ENCODE assay signal across 8 mouse cellular contexts in genomic region chr15:9070912-9071555, GRCm38 (mm10). TPM values are rescaled to one million over a fixed set of nuclear protein-coding genes. Genes with fewer than 3 reads are reported as not detected.
DNase-seq lines count a peak whose midpoint lies in the region; ATAC-seq and TF ChIP-seq lines count a peak whose summit lies in the region.

Gene Nadk2, plus strand, starts transcription at chr15:9071260.

- under 1% methylated on average over 50 of the region's 54 CpGs for whole genome bisulfite sequencing in forebrain, embryonic 10.5 days
- under 1% methylated on average over 53 of the region's 54 CpGs for WGBS in heart, embryonic 15.5 days
- WGBS in liver, embryonic 14.5 days (ENCODE audit: insufficient replicate concordance), result under 1% methylated on average over 46 of the region's 54 CpGs
- under 1% methylated on average over 31 of the region's 54 CpGs for WGBS in neural tube, embryonic 11.5 days
- under 1% methylated on average over 22 of the region's 54 CpGs for WGBS in stomach, postnatal 0 days

- peak within 1 kb of the TSS; percentile 94 for H3K4me3 ChIP-seq in forebrain, embryonic 10.5 days
- H3K4me3 ChIP-seq in heart, embryonic 15.5 days, result peak within 1 kb of the TSS; percentile 99
- H3K4me3 ChIP-seq in liver, embryonic 14.5 days (ENCODE audit: insufficient read depth in 1 of 2, low read depth in 2 of 2, low read length in 2 of 2), result peak within 1 kb of the TSS; percentile 83 to 90
- H3K4me3 ChIP-seq in neural tube, embryonic 11.5 days (ENCODE audit: low read depth, low read length), result peak within 1 kb of the TSS; percentile 92
- H3K4me3 ChIP-seq in stomach, postnatal 0 days (ENCODE audit: low read depth, low read length), result peak within 1 kb of the TSS; percentile 93

- peak; percentile 99 for ATAC-seq in heart, embryonic 15.5 days (replicated peaks; ENCODE audit: insufficient number of reproducible peaks, insufficient read depth, low FRiP score, low read depth)
- peak; percentile 89 for ATAC-seq in liver, embryonic 14.5 days (ENCODE audit: insufficient read depth)
- peak; percentile 99 for ATAC-seq in neural tube, embryonic 11.5 days (ENCODE audit: insufficient read depth, low FRiP score, low TSS enrichment)
- ATAC-seq in stomach, postnatal 0 days (ENCODE audit: low FRiP score, low TSS enrichment), result peak; percentile 99

- H3K9me3 ChIP-seq in forebrain, embryonic 10.5 days, result no peaks in the 10 kb centered on the region
- H3K9me3 ChIP-seq in heart, embryonic 15.5 days (replicated peaks), result no peaks in the 10 kb centered on the region
- H3K9me3 ChIP-seq in liver, embryonic 14.5 days (ENCODE audit: control insufficient read depth, low read length), result no peaks in the 10 kb centered on the region
- no peaks in the 10 kb centered on the region for H3K9me3 ChIP-seq in neural tube, embryonic 11.5 days (ENCODE audit: control insufficient read depth, low read length)
- no peaks in the 10 kb centered on the region for H3K9me3 ChIP-seq in stomach, postnatal 0 days (ENCODE audit: control insufficient read depth, low read length)

- H3K4me1 ChIP-seq in forebrain, embryonic 10.5 days, result peaks cover 53% of the 10 kb centered on the region
- H3K4me1 ChIP-seq in heart, embryonic 15.5 days (replicated peaks), result peaks cover 36% of the 10 kb centered on the region
- H3K4me1 ChIP-seq in liver, embryonic 14.5 days (replicated peaks; ENCODE audit: control insufficient read depth in 2 of 2, insufficient read depth in 2 of 2, low read length in 1 of 2), result peaks cover 17 to 35% of the 10 kb centered on the region in 2 experiments
- peaks cover 3% of the 10 kb centered on the region; the same call in 1 of the 2 replicates for H3K4me1 ChIP-seq in neural tube, embryonic 11.5 days (ENCODE audit: control insufficient read depth, insufficient read depth, low read length)
- peaks cover 10% of the 10 kb centered on the region; the same call in 1 of the 2 replicates for H3K4me1 ChIP-seq in stomach, postnatal 0 days (replicated peaks; ENCODE audit: control insufficient read depth, insufficient read depth)

- H3K36me3 ChIP-seq in forebrain, embryonic 10.5 days (replicated peaks), result no peaks in the 10 kb centered on the region
- no peaks in the 10 kb centered on the region for H3K36me3 ChIP-seq in heart, embryonic 15.5 days
- H3K36me3 ChIP-seq in liver, embryonic 14.5 days (replicated peaks; ENCODE audit: control insufficient read depth, insufficient read depth, low read depth), result peaks cover 15% of the 10 kb centered on the region
- H3K36me3 ChIP-seq in neural tube, embryonic 11.5 days (ENCODE audit: control insufficient read depth, insufficient read depth, low read length), result no peaks in the 10 kb centered on the region
- H3K36me3 ChIP-seq in stomach, postnatal 0 days (ENCODE audit: control insufficient read depth, insufficient read depth, low read length), result no peaks in the 10 kb centered on the region

- peak; percentile 64 for TF ChIP-seq EP300 in liver, embryonic 14.5 days (IDR thresholded peaks at IDR 0.05; ENCODE audit: low read depth)
- no peak for TF ChIP-seq EP300 in stomach, postnatal 0 days (optimal IDR thresholded peaks at IDR 0.05)

- peak within 1 kb of the TSS; percentile 98 for H3K9ac ChIP-seq in heart, embryonic 15.5 days
- H3K9ac ChIP-seq in liver, embryonic 14.5 days (replicated peaks), result peak within 1 kb of the TSS; percentile 96
- peak within 1 kb of the TSS; percentile 89 for H3K9ac ChIP-seq in neural tube, embryonic 11.5 days (ENCODE audit: low read length)
- H3K9ac ChIP-seq in stomach, postnatal 0 days (ENCODE audit: low read length), result peak within 1 kb of the TSS; percentile 86

- peak within 1 kb of the TSS; percentile 73 for H3K4me2 ChIP-seq in heart, embryonic 15.5 days
- H3K4me2 ChIP-seq in liver, embryonic 14.5 days (ENCODE audit: low read depth), result peak within 1 kb of the TSS; percentile 95
- H3K4me2 ChIP-seq in neural tube, embryonic 11.5 days (ENCODE audit: low read depth), result peak within 1 kb of the TSS; percentile 69
- peak within 1 kb of the TSS; percentile 86 for H3K4me2 ChIP-seq in stomach, postnatal 0 days (replicated peaks; ENCODE audit: low read depth)

- TF ChIP-seq CTCF in liver, embryonic 14.5 days (IDR thresholded peaks at IDR 0.05; ENCODE audit: low read depth), result no peak
- TF ChIP-seq CTCF in stomach, postnatal 0 days (IDR thresholded peaks at IDR 0.05; ENCODE audit: low read depth), result no peak

- peak; percentile 94 to 95 for DNase-seq in CD8-positive naive resting alpha-beta T cell, adult 2 months (ENCODE audit: low read depth in 2 of 2, low spot score in 2 of 2)
- DNase-seq in c-Kit-positive CD71-negative TER-119-negative erythroid progenitor cells, embryonic 14.5 days (ENCODE audit: low read depth), result peak; percentile 98
- peak; percentile 98 for DNase-seq in forebrain, embryonic 10.5 days (ENCODE audit: extremely low spot score, low spot score)
- peak; percentile 99 to 100 for DNase-seq in kidney, postnatal 25 days
- peak; percentile 98 to 99 (median 99) for DNase-seq in liver, embryonic 14.5 days (ENCODE audit: low read depth in 3 of 3, low spot score in 3 of 3)
- peak; percentile 99 for DNase-seq in neural tube, embryonic 11.5 days (ENCODE audit: low spot score)
- peak; percentile 98 for DNase-seq in stomach, postnatal 0 days (ENCODE audit: low spot score)

- H3K27me3 ChIP-seq in forebrain, embryonic 10.5 days (ENCODE audit: poor library complexity, severe bottlenecking), result peaks cover 4% of the 10 kb centered on the region; the same call in 1 of the 2 replicates
- H3K27me3 ChIP-seq in heart, embryonic 15.5 days, result no peaks in the 10 kb centered on the region
- no peaks in the 10 kb centered on the region for H3K27me3 ChIP-seq in liver, embryonic 14.5 days (ENCODE audit: control insufficient read depth, insufficient read depth, low read length)
- no peaks in the 10 kb centered on the region for H3K27me3 ChIP-seq in neural tube, embryonic 11.5 days (ENCODE audit: control insufficient read depth, insufficient read depth, low read length)
- H3K27me3 ChIP-seq in stomach, postnatal 0 days (ENCODE audit: control insufficient read depth, insufficient read depth, low read length), result no peaks in the 10 kb centered on the region

- H3K27ac ChIP-seq in forebrain, embryonic 10.5 days, result peak within 1 kb of the TSS; percentile 98
- peak within 1 kb of the TSS; percentile 97 for H3K27ac ChIP-seq in heart, embryonic 15.5 days
- H3K27ac ChIP-seq in liver, embryonic 14.5 days, result peak within 1 kb of the TSS; percentile 96
- peak within 1 kb of the TSS; percentile 80 for H3K27ac ChIP-seq in neural tube, embryonic 11.5 days (ENCODE audit: low read depth, low read length)
- peak within 1 kb of the TSS; percentile 93 for H3K27ac ChIP-seq in stomach, postnatal 0 days (replicated peaks)

RNA-seq across cellular contexts. Expression of gene Nadk2, which starts in this region (rescaled TPM):
- 30.1 and 30.4 TPM in 2 replicates for polyA plus RNA-seq in forebrain, embryonic 10.5 days (2016; fragmentation: Nextera tagmentation; extraction: Ambion mirVana)
- polyA plus RNA-seq in heart, embryonic 15.5 days (2015; fragmentation: Nextera tagmentation; extraction: Ambion mirVana), result 43.7 TPM in 2 replicates
- polyA plus RNA-seq in liver, embryonic 14.5 days (2012; rRNA removed), result 53.8 and 96.0 TPM in 2 replicates
- 113 and 125 TPM in 2 replicates for polyA plus RNA-seq in liver, embryonic 14.5 days (2014; fragmentation: Nextera tagmentation; extraction: Ambion mirVana)
- 34.8 and 34.9 TPM in 2 replicates for polyA plus RNA-seq in neural tube, embryonic 11.5 days (2014; fragmentation: Nextera tagmentation; extraction: Ambion mirVana)
- polyA plus RNA-seq in stomach, postnatal 0 days (2015; fragmentation: Nextera tagmentation; extraction: Ambion mirVana), result 13.3 and 13.7 TPM in 2 replicates

Comparison
In these comparisons a context has a peak if more than half of its experiments do, and no peak if none do; other contexts are left out.
1. Peak in every context shown above with its lines: DNase-seq, ATAC-seq, H3K4me3 ChIP-seq and H3K27ac ChIP-seq.